Mouse (Mus musculus) gastrocnemius, postnatal 4 days (tissue): ENCODE measurements around the gene Hyal2. TPM values are rescaled to one million over a fixed set of nuclear protein-coding genes. Genes with fewer than 3 reads are reported as not detected.

Experiments
- DNase-seq, 2 experiments: peaks; one replicate each; pipeline ENCODE4 v3.0.0; 2021 to 2022; ENCODE audit warnings: low spot score in 2 of 2, mixed read lengths in 2 of 2
- total RNA-seq, 2 experiments: library from RNA; stranded (reverse); gene quantifications; 2 replicates each; pipeline ENCODE4 v1.2.3; 2021

The Hyal2 gene
- total RNA-seq, 2 experiments from 2014 or later, result 21.8 to 32.0 TPM

DNA sequence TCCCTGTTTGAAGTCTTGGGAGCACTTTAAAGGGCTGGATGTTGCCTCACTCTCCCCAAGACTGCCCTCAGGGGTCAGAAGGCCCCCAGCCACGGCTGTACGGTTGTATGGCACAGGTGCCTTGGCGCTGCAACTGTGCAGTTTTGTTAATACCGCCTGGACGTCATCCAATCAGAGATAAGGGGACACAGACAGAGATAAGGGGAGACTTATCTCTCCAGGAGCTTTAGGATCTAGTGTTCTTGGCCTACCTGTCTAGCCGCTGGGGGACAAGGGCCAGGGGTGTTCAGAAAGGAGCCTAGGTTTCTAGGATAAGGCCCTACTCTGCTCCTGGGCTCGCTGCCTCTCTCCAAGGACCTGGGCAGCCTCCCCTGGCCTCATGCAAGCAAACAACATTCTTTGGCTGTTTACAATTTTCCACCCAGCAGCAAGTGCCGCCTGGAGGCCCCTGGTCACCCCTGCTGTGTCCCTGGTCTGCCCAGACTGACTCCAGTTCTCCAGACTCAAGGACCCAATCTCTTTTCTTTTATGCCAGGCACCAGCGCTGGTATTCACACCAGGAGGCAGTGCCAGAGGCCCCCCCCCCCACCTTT, 40.0 kb downstream of the Hyal2 start:
- no peak for DNase-seq

DNA sequence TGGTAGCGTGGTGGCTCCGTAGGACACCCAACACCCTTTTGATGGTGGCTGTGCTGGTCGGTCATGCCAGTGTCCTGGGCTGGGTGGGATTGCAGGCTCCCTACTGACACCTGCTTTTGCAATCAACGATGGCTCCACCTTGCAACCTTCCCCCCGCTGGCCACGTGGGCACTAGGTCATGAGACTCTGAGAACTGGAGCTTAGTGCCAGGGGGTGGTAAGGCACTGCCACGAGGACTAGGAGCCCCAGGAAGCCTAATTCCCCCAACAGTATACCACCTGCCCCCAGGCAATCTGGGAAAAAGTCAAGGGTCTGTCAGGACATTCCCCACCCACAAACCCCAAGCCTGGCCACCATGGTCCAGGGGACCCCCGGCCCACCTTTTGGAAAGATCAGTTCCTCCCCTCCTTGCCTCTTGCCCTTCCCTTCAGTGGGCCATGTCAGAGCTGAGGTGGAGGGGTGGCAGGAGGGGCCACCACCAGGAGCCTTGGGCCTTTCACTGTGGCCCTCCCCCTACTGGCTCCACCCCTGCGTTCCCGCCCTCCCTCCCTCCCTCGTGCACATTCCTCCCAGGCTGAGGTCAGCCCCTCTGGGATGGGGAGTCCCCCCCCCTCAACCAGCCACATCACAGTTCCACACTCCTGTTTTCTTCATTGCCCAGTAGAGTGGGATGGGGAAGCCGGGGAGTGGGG, 41.1 kb downstream of the Hyal2 start, which contains the start of gene Sema3b:
Gene Sema3b, minus strand, starts transcription at position 489 of the 692 bp plus-strand sequence.
- peak in 1 of 2 experiments; percentile 60 for DNase-seq

GRCm38 (mm10) chr9:107609433-107609830, 41.7 kb downstream of the Hyal2 start:
- DNase-seq, result no peak

DNA sequence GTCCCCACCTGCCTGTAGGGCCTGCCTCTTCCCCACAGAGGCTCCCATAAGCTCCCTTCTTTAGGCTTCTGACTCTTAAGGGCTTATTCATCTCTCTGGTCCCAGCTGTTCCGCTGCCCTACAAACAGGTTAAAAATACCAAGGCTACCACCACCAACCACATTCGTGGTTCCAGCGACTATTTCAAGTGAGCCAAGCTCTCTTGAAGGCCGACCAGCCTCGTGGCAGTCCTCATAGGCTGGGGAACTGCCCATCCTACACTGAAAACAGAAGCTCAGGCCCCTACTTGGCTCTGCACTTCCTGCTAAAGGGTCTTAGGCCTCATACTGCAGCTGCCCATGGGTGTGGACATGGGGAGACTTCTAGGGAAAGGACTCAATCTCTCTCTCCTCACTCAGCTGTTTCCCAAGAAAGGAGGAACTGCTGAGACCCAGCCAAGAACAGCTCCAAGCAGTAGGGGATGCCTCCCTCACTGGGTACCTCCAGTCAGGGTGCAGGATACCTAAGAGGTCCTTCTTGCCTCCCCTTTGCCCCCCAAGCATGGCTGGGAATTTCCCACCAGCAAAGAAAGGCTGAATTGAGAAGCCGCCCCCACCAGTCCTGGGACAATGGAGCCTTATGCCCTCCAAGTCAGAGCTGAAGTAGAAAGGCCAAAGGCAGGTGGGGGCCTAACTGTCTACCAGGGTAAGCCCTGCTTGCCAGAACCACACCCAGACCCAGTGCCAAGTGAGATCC, 43.9 kb downstream of the Hyal2 start:
- DNase-seq, result no peak

DNA sequence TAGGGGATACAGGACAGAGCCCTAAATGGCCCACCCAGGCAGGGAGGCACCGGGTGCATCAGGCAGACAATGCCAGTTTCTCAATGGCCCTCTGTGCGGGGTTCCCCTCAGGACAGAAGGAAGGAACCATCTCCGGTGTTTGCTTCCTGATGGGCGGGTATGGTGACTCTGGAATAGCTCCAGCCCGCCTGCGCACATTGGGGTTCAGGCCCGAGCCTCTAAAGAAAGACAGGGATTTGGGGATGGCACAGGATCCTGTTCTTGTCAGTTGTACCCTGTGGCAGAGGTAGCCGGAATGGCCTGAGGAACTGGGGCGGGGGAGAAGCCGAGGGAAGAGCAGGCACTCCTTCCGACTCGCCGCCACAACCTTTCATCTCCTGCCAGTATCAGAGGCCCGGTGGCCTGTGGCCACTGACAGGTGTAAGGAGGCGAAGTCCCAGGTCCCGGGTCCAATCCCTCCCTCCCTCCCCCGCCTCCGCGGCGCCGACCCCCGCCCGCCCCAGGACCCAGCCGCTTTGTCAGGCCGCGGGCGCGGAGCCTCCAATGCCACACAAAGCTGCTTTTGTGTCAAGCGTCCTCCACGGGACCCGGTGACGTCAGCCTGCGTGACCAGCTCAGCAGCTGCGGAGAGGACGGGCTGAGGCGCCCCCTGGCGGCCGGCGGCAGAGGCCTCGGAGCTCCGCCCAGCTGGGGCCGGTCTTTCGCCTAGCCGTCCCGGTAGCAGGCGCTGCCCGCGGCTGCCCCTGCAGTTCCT, 44.6 kb downstream of the Hyal2 start:
- DNase-seq, result peak; percentile 99 to 100

DNA sequence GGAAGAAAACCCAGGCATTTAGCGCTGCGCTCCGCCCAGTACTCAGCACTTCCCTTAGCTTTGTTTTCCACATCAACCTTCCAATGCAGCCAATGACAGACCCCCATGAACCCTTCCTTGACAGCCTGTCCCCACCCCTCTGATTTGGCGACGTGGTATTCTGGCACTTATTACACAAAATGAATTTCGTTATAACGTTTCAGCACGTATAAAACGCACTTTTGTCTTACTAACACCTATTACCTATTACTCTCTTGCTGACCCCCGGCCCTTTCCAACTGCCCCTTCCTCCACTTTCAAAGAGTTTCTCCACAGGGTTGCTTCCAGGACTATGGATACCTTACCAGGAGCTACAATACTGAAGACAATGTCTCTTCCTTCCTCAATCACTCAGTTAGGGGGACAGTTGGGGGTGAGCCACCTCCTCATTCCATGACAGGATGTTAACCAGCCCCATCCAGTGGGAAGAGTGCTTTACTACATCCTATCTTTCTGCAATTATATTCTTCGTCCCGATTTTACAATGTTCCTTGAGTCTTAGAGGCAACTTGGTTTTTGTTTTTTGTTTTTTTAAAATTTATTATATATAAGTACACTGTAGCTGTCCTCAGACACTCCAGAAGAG, 45.3 kb downstream of the Hyal2 start:
- peak in 1 of 2 experiments; percentile 58 for DNase-seq

DNA sequence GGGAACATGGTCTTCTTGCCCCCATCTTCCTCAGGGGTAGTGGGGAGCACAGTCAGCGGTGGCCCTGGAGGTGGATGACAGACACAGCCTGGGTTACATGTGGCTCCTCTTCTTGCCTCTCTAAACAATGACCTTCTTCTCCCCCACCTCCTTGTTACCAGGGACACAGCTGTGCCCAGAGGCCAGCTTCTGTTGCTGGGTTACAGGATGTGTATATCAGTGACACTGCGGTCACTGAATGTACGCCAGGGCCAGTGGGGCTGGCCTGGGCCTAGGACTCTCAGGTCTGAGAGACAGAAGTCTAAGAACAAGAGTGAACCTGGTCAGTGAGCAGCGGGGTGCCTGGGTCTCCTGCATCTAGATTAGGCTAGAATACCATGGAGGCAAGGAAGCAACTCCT, 47.3 kb downstream of the Hyal2 start:
- no peak for DNase-seq

GRCm38 (mm10) chr9:107617461-107617860, 49.7 kb downstream of the Hyal2 start:
- DNase-seq, result no peak

GRCm38 (mm10) chr9:107618098-107618497, 50.4 kb downstream of the Hyal2 start:
- no peak for DNase-seq

- no peak for DNase-seq
Measured at GRCm38 (mm10) chr9:107618778-107619545, 51.2 kb downstream of the Hyal2 start.

GRCm38 (mm10) chr9:107619546-107619879, 51.8 kb downstream of the Hyal2 start:
- DNase-seq, result no peak

DNA sequence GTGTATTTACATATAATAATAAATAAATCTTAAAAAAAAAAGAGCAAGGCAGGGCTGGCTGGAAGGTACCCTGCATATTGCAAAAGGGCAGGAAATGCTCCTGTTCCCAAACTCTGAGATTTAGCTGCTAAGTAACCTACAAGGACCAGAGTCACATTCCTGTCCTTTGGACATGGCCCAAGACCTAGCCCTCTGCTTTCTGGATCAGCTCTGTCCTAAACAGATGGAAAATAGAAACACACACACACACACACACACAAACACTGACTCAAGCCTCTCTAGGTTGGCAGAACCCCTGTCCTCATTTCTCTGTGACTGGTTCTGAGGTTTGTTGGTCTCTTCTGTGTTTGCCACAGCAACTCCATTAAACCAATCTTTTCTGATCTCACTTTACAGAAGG, 53.2 kb downstream of the Hyal2 start:
- no peak for DNase-seq

Other genes with a start within 250 kb of the Hyal2 start
- 10 to 100 TPM; 14.0 to 14.5 TPM for gene Hemk1, start 229.6 kb upstream of the Hyal2 start, total RNA-seq
- gene 6430571L13Rik, start 227.3 kb upstream of the Hyal2 start, total RNA-seq, result 10 to 100 TPM; 16.9 to 18.1 TPM
- gene Cacna2d2, start 168.3 kb upstream of the Hyal2 start, total RNA-seq, result 1 to 10 TPM; 2.6 to 2.7 TPM
- 10 to 100 TPM; 27.9 to 30.4 TPM for gene Tmem115, start 34.0 kb upstream of the Hyal2 start, total RNA-seq
- 1 to 10 TPM; 4.6 to 5.9 TPM for gene Cyb561d2, start 25.8 kb upstream of the Hyal2 start, total RNA-seq
- gene Nprl2, start 25.7 kb upstream of the Hyal2 start, total RNA-seq, result 10 to 100 TPM; 10.0 to 12.7 TPM
- not detected for gene Zmynd10, start 20.6 kb upstream of the Hyal2 start, total RNA-seq
- gene Rassf1, start 16.4 kb upstream of the Hyal2 start, total RNA-seq, result 10 to 100 TPM; 31.1 to 39.6 TPM
- gene Tusc2, start 4.7 kb upstream of the Hyal2 start, total RNA-seq, result 10 to 100 TPM; 20.3 to 21.5 TPM
- gene Hyal1, start 9.0 kb downstream of the Hyal2 start, total RNA-seq, result 1 to 10 TPM; 4.6 to 4.8 TPM
- 10 to 100 TPM; 15.5 to 20.5 TPM for gene Naa80, start 10.9 kb downstream of the Hyal2 start, total RNA-seq
- under 1 TPM; 0.66 to 0.78 TPM for gene Hyal3, start 12.9 kb downstream of the Hyal2 start, total RNA-seq
- gene Ifrd2, start 19.7 kb downstream of the Hyal2 start, total RNA-seq, result 10 to 100 TPM; 31.8 to 35.2 TPM
- gene Sema3b, start 41.3 kb downstream of the Hyal2 start, total RNA-seq, result 10 to 100 TPM; 50.9 to 52.0 TPM
- 100 to 1,000 TPM; 307 to 340 TPM for gene Gnai2, start 67.4 kb downstream of the Hyal2 start, total RNA-seq
- 10 to 100 TPM; 10.6 to 11.3 TPM for gene Slc38a3, start 101.6 kb downstream of the Hyal2 start, total RNA-seq
- gene Gnat1, start 111.8 kb downstream of the Hyal2 start, total RNA-seq, result not detected
- 10 to 100 TPM; 26.4 to 27.2 TPM for gene Sema3f, start 142.5 kb downstream of the Hyal2 start, total RNA-seq
- 100 to 1,000 TPM in 1 of 2 experiments, 10 to 100 TPM in 1; 73.6 to 101 TPM for gene Rbm5, start 203.1 kb downstream of the Hyal2 start, total RNA-seq